Mouse (Mus musculus): ENCODE data around the gene Olfr654. TPM values are rescaled to one million over a fixed set of nuclear protein-coding genes. Genes with fewer than 3 reads are reported as not detected.

Olfr654 gene
- not detected in 2 replicates for polyA plus RNA-seq (2015; fragmentation: Nextera tagmentation; extraction: Ambion mirVana)

DNA sequence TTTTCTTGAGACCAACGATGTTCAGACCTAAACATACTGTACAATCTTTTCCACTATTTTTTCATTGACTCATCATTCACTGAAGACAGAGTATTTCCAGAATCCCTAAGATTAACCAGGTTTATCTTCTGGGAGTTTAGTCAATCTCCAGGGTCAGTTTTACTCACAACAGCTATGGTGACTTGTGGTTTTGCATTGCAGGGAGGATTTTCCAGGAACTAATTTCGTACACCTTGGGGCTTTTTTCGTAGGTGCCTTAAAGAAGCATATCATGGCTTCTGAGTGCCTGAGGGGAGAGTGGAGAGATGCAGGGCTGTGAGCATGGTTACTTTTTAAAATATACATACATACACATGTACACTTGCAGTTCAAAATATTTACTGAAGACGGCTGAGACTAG, at the start of gene Olfr654:
Olfr654 (plus strand) TSS at position 301 of the 400 bp plus-strand sequence.
- TF ChIP-seq CTCF (IDR thresholded peaks at IDR 0.05; ENCODE audit: low read depth): no peak
- no peaks in the 10 kb centered on the region for H3K36me3 ChIP-seq (ENCODE audit: insufficient read depth, low read length)
- no peak within 1 kb of the TSS for H3K4me2 ChIP-seq (ENCODE audit: low read length)
- no peak within 1 kb of the TSS for H3K27ac ChIP-seq
- H3K9me3 ChIP-seq (replicated peaks; ENCODE audit: low read length): no peaks in the 10 kb centered on the region
- ATAC-seq (replicated peaks; ENCODE audit: low FRiP score, low read depth) (no peak), DNase-seq (ENCODE audit: low spot score) (no peak)
- no peak within 1 kb of the TSS for H3K4me3 ChIP-seq (replicated peaks; ENCODE audit: low read depth, low read length)
- H3K9ac ChIP-seq (ENCODE audit: low read depth, low read length): no peak within 1 kb of the TSS
- WGBS: 85% methylated on average over 4 of the region's 4 CpGs
- no peaks in the 10 kb centered on the region for H3K27me3 ChIP-seq (ENCODE audit: insufficient read depth, low read length)
- H3K4me1 ChIP-seq (replicated peaks; ENCODE audit: insufficient read depth, low read length): no peaks in the 10 kb centered on the region

DNA sequence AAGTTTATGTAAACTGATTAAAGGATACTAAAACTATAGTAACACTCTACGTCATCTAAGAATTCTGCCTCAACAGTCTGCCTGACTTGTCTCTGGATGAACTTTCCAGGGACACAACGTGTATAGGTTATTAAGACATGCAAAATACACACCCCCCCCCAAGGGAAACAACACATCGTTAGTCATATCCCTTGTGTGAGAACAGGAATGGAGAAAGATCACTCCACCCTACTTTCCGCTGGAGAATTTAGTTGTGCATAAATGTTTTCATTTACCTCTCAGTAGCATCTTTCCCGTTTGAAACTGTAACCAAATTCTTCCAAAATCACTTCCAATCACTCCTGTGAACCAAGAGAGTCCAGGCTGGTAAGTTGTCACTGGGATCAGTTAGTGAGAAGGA, 37.0 kb upstream of the Olfr654 start, which contains the start of gene Olfr651:
Olfr651 (plus strand) TSS at position 301 of the 400 bp plus-strand sequence.
- DNase-seq (ENCODE audit: low spot score): no peak
- H3K9ac ChIP-seq (ENCODE audit: low read depth, low read length): no peak within 1 kb of the TSS
- no peak for TF ChIP-seq CTCF (IDR thresholded peaks at IDR 0.05; ENCODE audit: low read depth)
- no peak for ATAC-seq (replicated peaks; ENCODE audit: low FRiP score, low read depth)
- H3K27me3 ChIP-seq (ENCODE audit: insufficient read depth, low read length): no peaks in the 10 kb centered on the region
- no peaks in the 10 kb centered on the region for H3K9me3 ChIP-seq (replicated peaks; ENCODE audit: low read length)
- 79% methylated on average over 5 of the region's 5 CpGs for WGBS
- no peak within 1 kb of the TSS for H3K4me3 ChIP-seq (replicated peaks; ENCODE audit: low read depth, low read length)
- no peaks in the 10 kb centered on the region for H3K4me1 ChIP-seq (replicated peaks; ENCODE audit: insufficient read depth, low read length)
- H3K36me3 ChIP-seq (ENCODE audit: insufficient read depth, low read length): no peaks in the 10 kb centered on the region
- no peak within 1 kb of the TSS for H3K27ac ChIP-seq
- no peak within 1 kb of the TSS for H3K4me2 ChIP-seq (ENCODE audit: low read length)

DNA sequence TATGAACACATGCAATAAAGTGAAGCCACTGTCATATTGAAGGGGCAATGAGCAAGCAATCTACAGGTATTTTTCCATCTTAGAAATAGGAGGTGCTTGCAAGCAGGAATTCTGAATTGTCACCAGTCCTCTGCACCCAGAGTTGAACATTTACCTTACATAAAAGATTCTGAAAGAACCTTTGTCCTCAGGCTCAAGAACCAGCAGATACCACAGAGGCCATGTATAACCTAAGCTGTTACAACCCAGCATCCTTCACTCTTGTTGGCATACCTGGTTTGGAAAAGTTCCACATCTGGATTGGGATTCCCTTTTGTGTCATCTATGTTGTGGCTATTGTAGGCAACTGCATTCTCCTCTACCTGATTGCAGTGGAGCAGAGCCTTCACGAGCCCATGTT, 34.1 kb upstream of the Olfr654 start:
- Histone ChIP-seq H3K4me2 (ENCODE audit: low read length) (no peak overlapping the region), H3K4me1 (replicated peaks; ENCODE audit: insufficient read depth, low read length) (no peaks in the 10 kb centered on the region), H3K27me3 (ENCODE audit: insufficient read depth, low read length) (no peaks in the 10 kb centered on the region), H3K9me3 (replicated peaks; ENCODE audit: low read length) (no peaks in the 10 kb centered on the region), H3K9ac (ENCODE audit: low read depth, low read length) (no peak overlapping the region), H3K36me3 (ENCODE audit: insufficient read depth, low read length) (no peaks in the 10 kb centered on the region), H3K27ac (no peak overlapping the region), H3K4me3 (replicated peaks; ENCODE audit: low read depth, low read length) (no peak overlapping the region)
- DNase-seq (ENCODE audit: low spot score): no peak
- WGBS: 71% methylated on average over 1 of the region's 1 CpGs
- no peak for ATAC-seq (replicated peaks; ENCODE audit: low FRiP score, low read depth)
- TF ChIP-seq CTCF (IDR thresholded peaks at IDR 0.05; ENCODE audit: low read depth): no peak

- no peak for ATAC-seq (replicated peaks; ENCODE audit: low FRiP score, low read depth)
Observed at GRCm38 (mm10) chr7:104560601-104561000, 26.2 kb upstream of the Olfr654 start, which contains the start of gene Olfr652. TSS of gene Olfr652 (plus strand) at chr7:104560901.

GRCm38 (mm10) chr7:104577014-104577413, 9.8 kb upstream of the Olfr654 start, which contains the start of gene Olfr653:
TSS of gene Olfr653 (plus strand) at chr7:104577314.
- H3K27me3 ChIP-seq (ENCODE audit: insufficient read depth, low read length): no peaks in the 10 kb centered on the region
- DNase-seq (ENCODE audit: low spot score): no peak
- no peaks in the 10 kb centered on the region for H3K4me1 ChIP-seq (replicated peaks; ENCODE audit: insufficient read depth, low read length)
- no peak for ATAC-seq (replicated peaks; ENCODE audit: low FRiP score, low read depth)
- no peaks in the 10 kb centered on the region for H3K9me3 ChIP-seq (replicated peaks; ENCODE audit: low read length)
- H3K9ac ChIP-seq (ENCODE audit: low read depth, low read length): no peak within 1 kb of the TSS
- H3K4me3 ChIP-seq (replicated peaks; ENCODE audit: low read depth, low read length): no peak within 1 kb of the TSS
- TF ChIP-seq CTCF (IDR thresholded peaks at IDR 0.05; ENCODE audit: low read depth): no peak
- H3K27ac ChIP-seq: no peak within 1 kb of the TSS
- no peak within 1 kb of the TSS for H3K4me2 ChIP-seq (ENCODE audit: low read length)
- no peaks in the 10 kb centered on the region for H3K36me3 ChIP-seq (ENCODE audit: insufficient read depth, low read length)
- 64% methylated on average over 2 of the region's 2 CpGs for WGBS

More at GRCm38 (mm10) chr7:104560601-104561000, 26.2 kb upstream of the Olfr654 start, which contains the start of gene Olfr652:
- H3K4me1 ChIP-seq (replicated peaks; ENCODE audit: insufficient read depth, low read length): no peaks in the 10 kb centered on the region
- H3K9ac ChIP-seq (ENCODE audit: low read depth, low read length): no peak within 1 kb of the TSS
- H3K4me3 ChIP-seq (replicated peaks; ENCODE audit: low read depth, low read length): no peak within 1 kb of the TSS
- H3K27ac ChIP-seq: no peak within 1 kb of the TSS
- TF ChIP-seq CTCF (IDR thresholded peaks at IDR 0.05; ENCODE audit: low read depth): no peak
- DNase-seq (ENCODE audit: low spot score): no peak
- no peak within 1 kb of the TSS for H3K4me2 ChIP-seq (ENCODE audit: low read length)
- no peaks in the 10 kb centered on the region for H3K9me3 ChIP-seq (replicated peaks; ENCODE audit: low read length)
- H3K27me3 ChIP-seq (ENCODE audit: insufficient read depth, low read length): no peaks in the 10 kb centered on the region
- H3K36me3 ChIP-seq (ENCODE audit: insufficient read depth, low read length): no peaks in the 10 kb centered on the region

DNA sequence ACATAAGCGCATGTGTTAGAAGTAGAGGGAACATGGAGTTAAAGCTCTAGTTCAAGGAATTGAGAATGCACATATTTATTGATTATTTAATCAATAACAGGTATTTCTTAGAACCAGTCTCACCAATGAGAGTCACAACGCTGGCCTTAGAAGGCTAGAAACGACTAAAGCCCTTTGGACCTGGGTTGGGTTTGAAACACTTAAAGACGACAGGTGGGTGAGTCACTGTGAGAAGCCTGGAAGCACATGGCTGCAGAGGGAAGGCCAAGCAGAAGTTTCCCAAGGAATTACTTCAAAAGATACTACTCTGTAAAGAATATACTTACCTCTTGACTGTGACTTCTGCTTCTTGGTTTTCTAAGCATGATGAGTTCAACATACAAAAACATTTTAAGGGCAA, 6.0 kb upstream of the Olfr654 start:
- H3K4me2 ChIP-seq (ENCODE audit: low read length): no peak overlapping the region
- H3K36me3 ChIP-seq (ENCODE audit: insufficient read depth, low read length): no peaks in the 10 kb centered on the region
- ATAC-seq (replicated peaks; ENCODE audit: low FRiP score, low read depth) (no peak), DNase-seq (ENCODE audit: low spot score) (no peak)
- no peaks in the 10 kb centered on the region for H3K4me1 ChIP-seq (replicated peaks; ENCODE audit: insufficient read depth, low read length)
- H3K27ac ChIP-seq: no peak overlapping the region
- TF ChIP-seq CTCF (IDR thresholded peaks at IDR 0.05; ENCODE audit: low read depth): no peak
- H3K9ac ChIP-seq (ENCODE audit: low read depth, low read length): no peak overlapping the region
- H3K9me3 ChIP-seq (replicated peaks; ENCODE audit: low read length): no peaks in the 10 kb centered on the region
- H3K4me3 ChIP-seq (replicated peaks; ENCODE audit: low read depth, low read length): no peak overlapping the region
- 91% methylated on average over 4 of the region's 4 CpGs for WGBS
- no peaks in the 10 kb centered on the region for H3K27me3 ChIP-seq (ENCODE audit: insufficient read depth, low read length)

- 84% methylated on average over 4 of the region's 4 CpGs for WGBS
- H3K27me3 ChIP-seq (ENCODE audit: insufficient read depth, low read length): no peaks in the 10 kb centered on the region
- H3K4me3 ChIP-seq (replicated peaks; ENCODE audit: low read depth, low read length): no peak overlapping the region
- DNase-seq (ENCODE audit: low spot score): no peak
- ATAC-seq (replicated peaks; ENCODE audit: low FRiP score, low read depth): no peak
- H3K36me3 ChIP-seq (ENCODE audit: insufficient read depth, low read length): no peaks in the 10 kb centered on the region
- H3K4me2 ChIP-seq (ENCODE audit: low read length): no peak overlapping the region
- H3K9me3 ChIP-seq (replicated peaks; ENCODE audit: low read length): no peaks in the 10 kb centered on the region
- H3K27ac ChIP-seq: no peak overlapping the region
- TF ChIP-seq CTCF (IDR thresholded peaks at IDR 0.05; ENCODE audit: low read depth): no peak
- H3K9ac ChIP-seq (ENCODE audit: low read depth, low read length): no peak overlapping the region
- H3K4me1 ChIP-seq (replicated peaks; ENCODE audit: insufficient read depth, low read length): no peaks in the 10 kb centered on the region
Observed at GRCm38 (mm10) chr7:104581429-104581828, 5.4 kb upstream of the Olfr654 start.
